Mouse (Mus musculus) liver, postnatal 0 days (tissue): Measurements from ENCODE around the gene Gatad2b. TPM values are rescaled to one million over a fixed set of nuclear protein-coding genes. Genes with fewer than 3 reads are reported as not detected.

Experiments
- ATAC-seq: fragments of 200-750 bp; cut with Nextera tagmentation; 2 replicates; pipeline ENCODE4 v1.8.0; 2017; ENCODE audit warnings: mild to moderate bottlenecking, moderate library complexity
- DNase-seq: peaks from one replicate; pipeline ENCODE4 v3.0.0-alpha.2; 2016
- H3K27ac ChIP-seq: fragments of 300-500 bp; sonication (generic); 2 replicates; pipeline ENCODE4 v1.5.1; 2014; ENCODE audit warnings: antibody characterized with exemption, moderate library complexity, mild to moderate bottlenecking, low read depth
- H3K27me3 ChIP-seq: fragments of 300-500 bp; sonication (generic); 2 replicates; pipeline ENCODE4 v1.6.1; 2014; ENCODE audit warnings: low read length, control low read depth, mixed read lengths; ENCODE audit not compliant: insufficient read depth
- H3K36me3 ChIP-seq: fragments of 300-500 bp; sonication (generic); replicated peaks from 2 replicates; pipeline ENCODE4 v1.6.1; 2014; ENCODE audit warnings: mild to moderate bottlenecking, control low read depth, low read length, moderate library complexity, mixed read lengths; ENCODE audit not compliant: insufficient read depth
- H3K4me1 ChIP-seq: fragments of 300-500 bp; sonication (generic); 2 replicates; pipeline ENCODE4 v1.6.1; 2014; ENCODE audit warnings: antibody characterized with exemption, mild to moderate bottlenecking, control low read depth; ENCODE audit not compliant: insufficient read depth
- H3K4me2 ChIP-seq: fragments of 300-500 bp; sonication (generic); 2 replicates; pipeline ENCODE4 v1.6.1; 2014; ENCODE audit warnings: low read depth, mild to moderate bottlenecking, low read length, moderate library complexity, mixed read lengths
- H3K4me3 ChIP-seq: fragments of 300-500 bp; sonication (generic); 2 replicates; pipeline ENCODE4 v1.5.1; 2014; ENCODE audit warnings: low read depth, low read length
- H3K9ac ChIP-seq: fragments of 300-500 bp; sonication (generic); replicated peaks from 2 replicates; pipeline ENCODE4 v1.6.1; 2014; ENCODE audit warnings: mild to moderate bottlenecking, moderate library complexity
- H3K9me3 ChIP-seq: fragments of 300-500 bp; sonication (generic); 2 replicates; pipeline ENCODE4 v1.6.1; 2016; ENCODE audit warnings: mild to moderate bottlenecking, control low read depth, low read length, mixed read lengths
- CTCF ChIP-seq: sonication (generic); IDR thresholded peaks from 2 replicates; pipeline ENCODE4 v1.5.1; 2016; ENCODE audit warnings: antibody characterized with exemption, low read depth
- EP300 ChIP-seq: IDR thresholded peaks from 2 replicates; pipeline ENCODE4 v1.6.1; 2016; ENCODE audit warnings: antibody characterized with exemption, low read depth, mild to moderate bottlenecking
- WGBS: fragments of 180-500 bp; shearing (Covaris S2); extraction: QIAGEN DNeasy Blood & Tissue Kit; methylation state at CpG from one replicate; pipeline ENCODE4 v1.1.7; 2014; ENCODE audit not compliant: insufficient replicate concordance; 5-methylcytosine and 5-hydroxymethylcytosine counted together
- polyA plus RNA-seq: library from polyadenylated mRNA; unstranded; fragments of >200 nt; fragmentation: Nextera tagmentation; extraction: Ambion mirVana; gene quantifications from 2 replicates; pipeline ENCODE4 v1.2.1, GENCODE M21; 2015

Gene Gatad2b
- polyA plus RNA-seq, 1 experiment from 2014 or later, result 3.1 TPM

DNA sequence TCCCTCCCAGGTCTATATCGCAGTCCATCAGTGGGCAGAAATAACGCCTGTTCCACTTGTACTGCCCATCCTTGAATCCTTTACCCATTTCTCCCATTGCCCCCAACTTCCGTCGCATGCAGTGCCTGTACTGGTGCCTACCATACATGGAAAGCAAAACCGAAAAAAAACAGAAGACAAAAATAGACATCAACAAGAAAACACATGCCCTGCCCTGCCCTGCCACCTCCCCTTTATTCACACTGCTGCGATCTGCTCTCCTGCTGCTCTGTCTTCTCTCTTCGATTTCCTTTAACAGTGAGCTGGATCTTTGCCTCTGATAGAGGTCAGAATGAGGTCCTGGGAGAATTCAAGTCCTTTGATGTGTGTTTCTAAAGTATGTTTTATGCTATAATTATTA, 65.0 kb downstream of the Gatad2b start:
- TF ChIP-seq CTCF, result no peak
- WGBS, result 86% methylated on average over 7 of the region's 7 CpGs
- no peaks in the 10 kb centered on the region for H3K4me1 ChIP-seq
- H3K27ac ChIP-seq, result no peak overlapping the region
- no peak for ATAC-seq
- H3K4me3 ChIP-seq, result no peak overlapping the region
- no peaks in the 10 kb centered on the region for H3K9me3 ChIP-seq
- no peaks in the 10 kb centered on the region for H3K27me3 ChIP-seq
- H3K9ac ChIP-seq, result no peak overlapping the region
- no peak overlapping the region for H3K4me2 ChIP-seq
- peaks cover 62% of the 10 kb centered on the region for H3K36me3 ChIP-seq
- no peak for DNase-seq

DNA sequence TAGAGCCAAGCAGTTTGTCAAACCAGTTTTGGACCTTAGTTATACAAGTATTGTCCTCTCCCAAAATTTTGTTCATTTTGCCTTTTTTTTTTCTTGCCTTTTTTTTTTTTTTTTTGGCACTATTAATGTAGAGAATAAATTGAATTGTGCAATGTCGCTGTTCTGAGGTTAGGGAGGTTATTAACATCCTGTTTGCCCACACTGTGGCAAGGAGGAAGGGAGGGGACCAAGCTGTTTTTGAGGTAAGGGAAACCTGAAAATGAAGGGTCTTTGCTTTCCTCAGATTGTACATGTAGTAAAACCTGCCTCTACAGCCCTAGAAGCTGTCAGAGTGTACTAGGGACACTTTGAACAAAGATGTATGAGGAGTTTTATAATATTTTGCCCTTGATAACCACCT, 66.3 kb downstream of the Gatad2b start:
- Histone ChIP-seq H3K27ac (no peak overlapping the region), H3K27me3 (no peaks in the 10 kb centered on the region), H3K4me1 (no peaks in the 10 kb centered on the region; the same call in 1 of the 2 replicates), H3K9me3 (no peaks in the 10 kb centered on the region), H3K4me3 (no peak overlapping the region), H3K9ac (no peak overlapping the region), H3K4me2 (no peak overlapping the region), H3K36me3 (peaks cover 50% of the 10 kb centered on the region)
- TF ChIP-seq CTCF (no peak), EP300 (no peak)
- WGBS, result 54% methylated on average over 1 of the region's 1 CpGs
- no peak for ATAC-seq
- DNase-seq, result no peak

DNA sequence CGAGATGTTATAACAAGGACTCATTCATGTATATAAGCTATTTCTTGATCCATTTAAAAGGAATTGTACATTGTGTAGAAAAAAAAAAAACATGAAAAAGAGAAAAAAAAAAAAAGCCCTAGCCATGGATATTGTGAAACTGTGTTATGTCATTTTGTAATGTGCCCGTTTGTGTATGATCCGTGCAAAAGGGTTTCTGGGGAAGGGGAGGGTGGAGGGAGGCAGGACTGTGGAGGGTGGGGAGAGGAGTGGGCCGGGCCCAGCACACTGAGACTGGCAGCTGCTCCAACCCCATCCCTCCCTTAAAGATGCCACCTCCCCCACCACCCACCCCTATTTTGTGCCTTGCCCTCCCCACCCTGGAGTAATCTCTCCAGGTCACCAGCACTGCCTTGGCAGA, 68.5 kb downstream of the Gatad2b start:
- H3K4me1 ChIP-seq, result no peaks in the 10 kb centered on the region; the same call in 1 of the 2 replicates
- no peak overlapping the region for H3K4me3 ChIP-seq
- H3K9ac ChIP-seq, result no peak overlapping the region
- no peaks in the 10 kb centered on the region for H3K27me3 ChIP-seq
- ATAC-seq, result no peak
- H3K27ac ChIP-seq, result no peak overlapping the region
- DNase-seq, result no peak
- H3K4me2 ChIP-seq, result no peak overlapping the region
- WGBS, result 65% methylated on average over 4 of the region's 4 CpGs
- H3K36me3 ChIP-seq, result peaks cover 30% of the 10 kb centered on the region
- no peaks in the 10 kb centered on the region for H3K9me3 ChIP-seq
- TF ChIP-seq EP300 (no peak), CTCF (no peak)

DNA sequence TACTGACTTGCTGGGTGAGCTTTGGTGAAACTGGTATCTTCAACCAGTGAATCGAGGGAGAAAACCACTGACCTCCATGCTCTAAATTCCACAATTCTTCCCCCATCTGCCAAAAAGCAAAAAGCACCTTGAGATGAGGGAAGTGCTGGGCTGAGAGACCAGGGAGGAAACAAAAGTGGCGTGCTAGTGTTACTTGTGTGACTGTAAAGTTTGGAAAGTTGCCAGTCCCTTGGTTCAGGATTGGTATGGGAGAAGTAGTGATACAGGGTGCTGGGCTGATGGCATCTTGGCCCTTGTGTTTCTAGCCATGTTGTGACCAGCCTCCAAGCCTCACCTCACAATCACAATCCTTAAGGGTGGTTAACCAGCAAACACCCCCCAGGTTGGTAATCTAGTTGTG, 69.4 kb downstream of the Gatad2b start:
- Histone ChIP-seq H3K9me3 (no peaks in the 10 kb centered on the region), H3K27me3 (no peaks in the 10 kb centered on the region), H3K27ac (no peak overlapping the region), H3K4me1 (no peaks in the 10 kb centered on the region; the same call in none of the 2 replicates), H3K4me3 (no peak overlapping the region), H3K9ac (no peak overlapping the region), H3K4me2 (no peak overlapping the region), H3K36me3 (peaks cover 21% of the 10 kb centered on the region)
- TF ChIP-seq CTCF (no peak), EP300 (no peak)
- ATAC-seq, result no peak
- DNase-seq, result no peak
- WGBS, result 72% methylated on average over 2 of the region's 2 CpGs

DNA sequence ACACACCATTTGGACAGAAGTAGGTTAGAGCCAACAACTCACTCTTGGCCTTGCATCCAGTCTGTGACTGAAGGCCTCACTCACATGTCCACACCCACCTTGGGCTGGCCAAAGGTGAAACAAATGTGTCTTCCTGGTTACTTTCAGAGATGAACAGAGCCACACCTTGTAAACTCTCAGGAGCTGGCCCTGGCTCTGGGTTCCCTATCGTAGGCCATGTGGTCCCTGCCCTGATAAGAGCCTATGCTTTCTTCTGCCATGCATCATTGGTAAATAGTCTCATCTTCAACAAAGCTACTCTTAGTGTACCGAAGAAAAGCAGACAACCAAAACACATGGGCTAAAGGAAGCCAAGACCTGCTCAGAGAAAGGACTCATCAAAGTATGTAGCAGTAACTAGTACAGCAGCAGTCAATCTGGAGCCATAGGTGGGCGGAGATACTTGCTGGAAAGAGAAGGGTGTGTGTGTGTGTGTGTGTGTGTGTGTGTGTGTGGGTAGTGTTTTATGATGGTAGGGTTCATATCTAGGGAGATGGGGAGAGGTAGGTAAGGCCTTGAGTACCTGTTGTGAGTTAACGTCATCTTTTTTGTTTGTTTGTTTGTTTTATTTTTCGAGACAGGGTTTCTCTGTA, 74.1 kb downstream of the Gatad2b start:
- WGBS, result 75% methylated on average over 5 of the region's 5 CpGs
- TF ChIP-seq CTCF (no peak), EP300 (no peak)
- H3K27me3 ChIP-seq, result no peaks in the 10 kb centered on the region
- DNase-seq (no peak), ATAC-seq (no peak)
- H3K4me1 ChIP-seq, result no peaks in the 10 kb centered on the region; the same call in none of the 2 replicates
- H3K27ac ChIP-seq, result no peak overlapping the region
- no peak overlapping the region for H3K4me2 ChIP-seq
- no peak overlapping the region for H3K9ac ChIP-seq
- no peaks in the 10 kb centered on the region; the same call in 1 of the 2 replicates for H3K36me3 ChIP-seq
- H3K4me3 ChIP-seq, result no peak overlapping the region
- no peaks in the 10 kb centered on the region for H3K9me3 ChIP-seq

DNA sequence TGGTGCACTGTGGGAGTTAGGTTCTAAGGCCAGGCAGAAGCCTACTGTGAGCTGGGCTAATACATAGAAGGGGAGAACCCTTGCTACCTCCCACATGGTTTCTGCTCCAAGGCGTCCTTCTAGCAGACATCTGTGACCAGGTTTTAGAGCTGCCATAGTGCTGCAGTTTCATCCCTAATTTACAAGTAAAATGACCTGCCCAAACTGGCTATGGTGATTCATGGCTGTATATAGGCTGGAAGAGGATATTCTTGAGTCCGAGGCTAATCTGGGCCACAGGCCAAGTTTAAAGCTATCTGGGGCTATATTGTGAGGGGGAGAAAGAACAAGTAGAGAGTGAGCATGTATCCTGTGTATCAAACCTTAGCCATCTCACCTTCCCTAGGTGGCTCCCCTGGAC, 76.1 kb downstream of the Gatad2b start:
- ATAC-seq (no peak), DNase-seq (no peak)
- Histone ChIP-seq H3K4me2 (no peak overlapping the region), H3K4me3 (no peak overlapping the region), H3K4me1 (no peaks in the 10 kb centered on the region; the same call in 1 of the 2 replicates), H3K36me3 (no peaks in the 10 kb centered on the region), H3K9me3 (no peaks in the 10 kb centered on the region), H3K27ac (no peak overlapping the region), H3K9ac (no peak overlapping the region), H3K27me3 (no peaks in the 10 kb centered on the region)
- TF ChIP-seq CTCF, result no peak
- TF ChIP-seq EP300, result no peak
- 51% methylated on average over 2 of the region's 2 CpGs for WGBS
